Mouse (Mus musculus) heart, embryonic 14.5 days (tissue): ENCODE measurements around the gene Gm28434. TPM values are rescaled to one million over a fixed set of nuclear protein-coding genes. Genes with fewer than 3 reads are reported as not detected.

Source experiments
- ATAC-seq: fragments of 200-750 bp; cut with Nextera tagmentation; 2 replicates; pipeline ENCODE4 v1.8.0; 2017; ENCODE audit warnings: low read depth, moderate TSS enrichment; ENCODE audit not compliant: insufficient number of reproducible peaks, insufficient read depth, low FRiP score
- H3K27ac ChIP-seq, 2 experiments: fragments of 200-500 bp in 1 of 2; fragments of 300-500 bp in 1 of 2; sonication (generic) in 1 of 2; replicated peaks in 1 of 2; 2 replicates each; pipeline ENCODE4 v1.5.1; 2012 to 2014; ENCODE audit warnings: low read depth in 2 of 2, low read length in 2 of 2, control low read depth in 1 of 2, mild to moderate bottlenecking in 1 of 2, mixed read lengths in 1 of 2; ENCODE audit not compliant: control insufficient read depth in 1 of 2, insufficient read depth in 1 of 2
- H3K27me3 ChIP-seq: fragments of 300-500 bp; sonication (generic); 2 replicates; pipeline ENCODE4 v1.6.1; 2014; ENCODE audit warnings: mild to moderate bottlenecking, low read length, control low read depth; ENCODE audit not compliant: control insufficient read depth, insufficient read depth
- H3K36me3 ChIP-seq: fragments of 300-500 bp; sonication (generic); 2 replicates; pipeline ENCODE4 v1.6.1; 2014; ENCODE audit warnings: mild to moderate bottlenecking, control low read depth, low read length, mixed read lengths; ENCODE audit not compliant: control insufficient read depth, insufficient read depth
- H3K4me1 ChIP-seq, 2 experiments: fragments of 200-500 bp in 1 of 2; fragments of 300-500 bp in 1 of 2; sonication (generic) in 1 of 2; 2 replicates each; pipeline ENCODE4 v1.6.1; 2012 to 2014; ENCODE audit warnings: low read length in 2 of 2, control low read depth in 1 of 2, mixed read lengths in 1 of 2; ENCODE audit not compliant: control insufficient read depth in 2 of 2, insufficient read depth in 2 of 2
- H3K4me2 ChIP-seq: fragments of 300-500 bp; sonication (generic); 2 replicates; pipeline ENCODE4 v1.6.1; 2014; ENCODE audit warnings: mild to moderate bottlenecking, low read length
- H3K4me3 ChIP-seq, 2 experiments: fragments of 200-500 bp in 1 of 2; fragments of 300-500 bp in 1 of 2; sonication (generic) in 1 of 2; 2 replicates each; pipeline ENCODE4 v1.5.1; 2012 to 2014; ENCODE audit warnings: low read length in 2 of 2, mild to moderate bottlenecking in 2 of 2, control low read depth in 1 of 2, low read depth in 1 of 2, moderate library complexity in 1 of 2; ENCODE audit not compliant: control insufficient read depth in 1 of 2, insufficient read depth in 1 of 2
- H3K9ac ChIP-seq: fragments of 300-500 bp; sonication (generic); 2 replicates; pipeline ENCODE4 v1.6.1; 2014; ENCODE audit warnings: mild to moderate bottlenecking, low read length
- H3K9me3 ChIP-seq: fragments of 300-500 bp; sonication (generic); 2 replicates; pipeline ENCODE4 v1.6.1; 2016; ENCODE audit warnings: low read length, control low read depth; ENCODE audit not compliant: control insufficient read depth
- whole genome bisulfite sequencing: fragments of 180-500 bp; shearing (Covaris S2); extraction: QIAGEN DNeasy Blood & Tissue Kit; methylation state at CpG from one replicate; pipeline ENCODE4 v1.1.7; 2014; 5-methylcytosine and 5-hydroxymethylcytosine counted together
- polyA plus RNA-seq: library from polyadenylated mRNA; unstranded; fragments of >200 nt; fragmentation: Nextera tagmentation; extraction: Ambion mirVana; gene quantifications from 2 replicates; pipeline ENCODE4 v1.2.1, GENCODE M21; 2014

The Gm28434 gene
- polyA plus RNA-seq, 1 experiment from 2014 or later: not detected

GRCm38 (mm10) chr5:88002249-88002648 lies 32.9 kb downstream of the Gm28434 start, which contains the start of gene Smr3a:
TSS of gene Smr3a (plus strand) at chr5:88002549.
- 74% methylated on average over 3 of the region's 3 CpGs for WGBS
- H3K4me2 ChIP-seq: no peak within 1 kb of the TSS
- no peaks in the 10 kb centered on the region for H3K27me3 ChIP-seq
- no peaks in the 10 kb centered on the region for H3K36me3 ChIP-seq
- no peak within 1 kb of the TSS for H3K9ac ChIP-seq
- no peak within 1 kb of the TSS for H3K4me3 ChIP-seq
- no peaks in the 10 kb centered on the region for H3K4me1 ChIP-seq
- no peak within 1 kb of the TSS for H3K27ac ChIP-seq
- ATAC-seq: no peak
- H3K9me3 ChIP-seq: no peaks in the 10 kb centered on the region

GRCm38 (mm10) chr5:88005241-88005640 lies 35.9 kb downstream of the Gm28434 start:
- no peak overlapping the region for H3K4me2 ChIP-seq
- H3K27me3 ChIP-seq: no peaks in the 10 kb centered on the region
- H3K27ac ChIP-seq: no peak overlapping the region
- no peak overlapping the region for H3K4me3 ChIP-seq
- ATAC-seq: no peak
- no peaks in the 10 kb centered on the region for H3K36me3 ChIP-seq
- no peaks in the 10 kb centered on the region for H3K4me1 ChIP-seq
- no peak overlapping the region for H3K9ac ChIP-seq
- H3K9me3 ChIP-seq: no peaks in the 10 kb centered on the region

Other genes with a start within 250 kb of the Gm28434 start
- gene Csn1s2a, start 194.9 kb upstream of the Gm28434 start, polyA plus RNA-seq: not detected in 2 replicates
- gene Csn1s2b, start 161.4 kb upstream of the Gm28434 start, polyA plus RNA-seq: not detected in 2 replicates
- not detected in 2 replicates for gene Prr27, start 143.8 kb upstream of the Gm28434 start, polyA plus RNA-seq
- gene Odam, start 84.5 kb upstream of the Gm28434 start, polyA plus RNA-seq: not detected in 2 replicates
- 0.34 TPM in 1 of 2 replicates, not detected in the other for gene Csn3, start 43.9 kb upstream of the Gm28434 start, polyA plus RNA-seq
- gene 2310003L06Rik, start 58 bp upstream of the Gm28434 start, polyA plus RNA-seq: not detected in 2 replicates
- not detected in 2 replicates for gene Cabs1, start 9.9 kb downstream of the Gm28434 start, polyA plus RNA-seq
- gene Smr3a, start 33.0 kb downstream of the Gm28434 start, polyA plus RNA-seq: not detected in 2 replicates
- gene Smr2, start 117.0 kb downstream of the Gm28434 start, polyA plus RNA-seq: not detected in 2 replicates
- not detected in 2 replicates for gene Gm11116, start 142.0 kb downstream of the Gm28434 start, polyA plus RNA-seq
- not detected in 2 replicates for gene Gm11115, start 184.6 kb downstream of the Gm28434 start, polyA plus RNA-seq